Mouse (Mus musculus) lung, adult 2 months (tissue): ENCODE results near the gene Cdc20b. TPM values are rescaled to one million over a fixed set of nuclear protein-coding genes. Genes with fewer than 3 reads are reported as not detected.

ENCODE experiments used
- DNase-seq: peaks from one replicate; pipeline ENCODE4 v3.0.0; 2022
- H3K4me1 ChIP-seq: fragments of 200-500 bp; 2 replicates; pipeline ENCODE4 v1.6.1; 2011; ENCODE audit warnings: low read length; ENCODE audit not compliant: control insufficient read depth, insufficient read depth
- H3K4me3 ChIP-seq: fragments of 200-500 bp; replicated peaks from 2 replicates; pipeline ENCODE3; 2011; ENCODE audit warnings: low read depth, mild to moderate bottlenecking, control low read depth, low read length; ENCODE audit errors: extremely low read depth
- CTCF ChIP-seq: fragments of 200-500 bp; IDR thresholded peaks from 2 replicates; pipeline ENCODE4 v1.5.1; 2011; ENCODE audit warnings: mild to moderate bottlenecking, low read length, control low read depth; ENCODE audit not compliant: insufficient read depth
- POLR2A ChIP-seq: fragments of 200-500 bp; IDR thresholded peaks from 2 replicates; pipeline ENCODE4 v1.6.1; 2011; ENCODE audit warnings: low read depth, mild to moderate bottlenecking, control low read depth, low read length, borderline replicate concordance; ENCODE audit errors: extremely low read depth
- WGBS: fragments of 180-500 bp; shearing (Covaris S2); methylation state at CpG from one replicate; pipeline ENCODE4 v1.1.7; 2018; 5-methylcytosine and 5-hydroxymethylcytosine counted together
- polyA plus RNA-seq: library from polyadenylated mRNA; depleted of rRNA; stranded (reverse); fragments of >200 nt; gene quantifications from 2 replicates; pipeline ENCODE4 v1.2.3, GENCODE M21; 2012; rRNA removed

The Cdc20b gene
- 0.27 and 0.54 TPM in 2 replicates for polyA plus RNA-seq

- Histone ChIP-seq H3K4me1 (no peaks in the 10 kb centered on the region; the same call in 1 of the 2 replicates), H3K4me3 (peak within 1 kb of the TSS; percentile 53)
- DNase-seq, result peak; percentile 56
- no peak for TF ChIP-seq CTCF
- no peak for TF ChIP-seq POLR2A
- WGBS, result under 1% methylated on average over 46 of the region's 46 CpGs
These were observed at the start of gene Cdc20b for GRCm38 (mm10) chr13:113034950-113035421. Gene Cdc20b (plus strand): TSS chr13:113035111.

- Histone ChIP-seq H3K4me3 (no peak overlapping the region), H3K4me1 (peaks cover 13% of the 10 kb centered on the region)
- DNase-seq, result no peak
- 32% methylated on average over 18 of the region's 18 CpGs for WGBS
- TF ChIP-seq POLR2A, result no peak
- no peak for TF ChIP-seq CTCF
These were observed 49.1 kb upstream of the Cdc20b start for GRCm38 (mm10) chr13:112985605-112986450.

- WGBS, result 5% methylated on average over 17 of the region's 17 CpGs
- no peak for TF ChIP-seq POLR2A
- TF ChIP-seq CTCF, result no peak
- peaks cover 13% of the 10 kb centered on the region for H3K4me1 ChIP-seq
- no peak for DNase-seq
- no peak overlapping the region for H3K4me3 ChIP-seq
These were observed 48.4 kb upstream of the Cdc20b start for GRCm38 (mm10) chr13:112986451-112986950.

GRCm38 (mm10) chr13:112987532-112987943 lies 47.4 kb upstream of the Cdc20b start, which contains the start of gene Ccno:
Gene Ccno (plus strand): TSS chr13:112987802.
- peak within 1 kb of the TSS; percentile 57 for H3K4me3 ChIP-seq
- TF ChIP-seq POLR2A (peak; percentile 82; the same call in 1 of the 2 replicates), CTCF (no peak)
- peaks cover 13% of the 10 kb centered on the region for H3K4me1 ChIP-seq
- WGBS, result under 1% methylated on average over 47 of the region's 47 CpGs
- DNase-seq, result peak; percentile 90

- Histone ChIP-seq H3K4me3 (peak overlapping the region; percentile 57), H3K4me1 (peaks cover 13% of the 10 kb centered on the region)
- TF ChIP-seq CTCF (no peak), POLR2A (no peak)
- under 1% methylated on average over 39 of the region's 39 CpGs for WGBS
- DNase-seq, result no peak
These were observed 46.9 kb upstream of the Cdc20b start for GRCm38 (mm10) chr13:112987991-112988390.

- WGBS, result 2% methylated on average over 19 of the region's 19 CpGs
- TF ChIP-seq POLR2A, result no peak
- no peak for TF ChIP-seq CTCF
- H3K4me3 ChIP-seq, result peak overlapping the region; percentile 42
- peaks cover 15% of the 10 kb centered on the region for H3K4me1 ChIP-seq
- no peak for DNase-seq
These were observed 46.0 kb upstream of the Cdc20b start for GRCm38 (mm10) chr13:112988866-112989265.

GRCm38 (mm10) chr13:112989541-112989940 lies 45.4 kb upstream of the Cdc20b start:
- 2% methylated on average over 23 of the region's 23 CpGs for WGBS
- Histone ChIP-seq H3K4me1 (peaks cover 17% of the 10 kb centered on the region), H3K4me3 (no peak overlapping the region)
- peak; percentile 46 for DNase-seq
- no peak for TF ChIP-seq POLR2A
- TF ChIP-seq CTCF, result no peak

GRCm38 (mm10) chr13:112990346-112990745 lies 44.6 kb upstream of the Cdc20b start:
- 21% methylated on average over 4 of the region's 4 CpGs for WGBS
- no peak for DNase-seq
- Histone ChIP-seq H3K4me3 (no peak overlapping the region), H3K4me1 (peaks cover 17% of the 10 kb centered on the region)
- TF ChIP-seq CTCF, result no peak
- TF ChIP-seq POLR2A, result no peak

GRCm38 (mm10) chr13:112993531-112994152 lies 41.3 kb upstream of the Cdc20b start, which contains the start of gene Mcidas:
Gene Mcidas (plus strand): TSS chr13:112993845.
- peak; percentile 46 for DNase-seq
- H3K4me3 ChIP-seq, result no peak within 1 kb of the TSS
- no peak for TF ChIP-seq CTCF
- TF ChIP-seq POLR2A, result no peak
- H3K4me1 ChIP-seq, result peaks cover 13% of the 10 kb centered on the region
- WGBS, result under 1% methylated on average over 63 of the region's 63 CpGs
